ENCODE assay signal across 19 mouse cellular contexts in genomic region chr16:17742810-17743209, GRCm38 (mm10). TPM values are rescaled to one million over a fixed set of nuclear protein-coding genes. Genes with fewer than 3 reads are reported as not detected.
A peak's percentile ranks its signal among the peaks of the same experiment; 100 is the strongest.
DNase-seq lines count a peak whose midpoint lies in the region; ATAC-seq and TF ChIP-seq lines count a peak whose summit lies in the region.
"Had no signal": no experiment of that assay in that cellular context is flagged by ENCODE, and none has a peak within 500 bp of the region (broad histone marks: within the 10 kb centered on the region; RNA-seq: fewer than 3 reads in every experiment).

No protein-coding gene starts in this region.

- intact Hi-C loops in heart, adult 2 months (cut with DNase I) = no loop called here

- H3K27ac ChIP-seq in limb, embryonic 14.5 days (replicated peaks; ENCODE audit: low read depth, low read length) = no peak overlapping the region
- H3K27ac ChIP-seq in limb, embryonic 10.5 days = no peak overlapping the region
- no peak overlapping the region for H3K27ac ChIP-seq in heart, adult 2 months
- H3K27ac ChIP-seq: forebrain, embryonic 12.5 days; heart, embryonic 10.5 days; hindbrain, embryonic 13.5 days; neural tube, embryonic 13.5 days had no signal

- H3K79me2 ChIP-seq in heart, adult 2 months (replicated peaks; ENCODE audit: control insufficient read depth, insufficient read depth, low read length) = no peaks in the 10 kb centered on the region

- H3K27me3 ChIP-seq in limb, embryonic 14.5 days (ENCODE audit: control insufficient read depth, insufficient read depth, low read length) = no peaks in the 10 kb centered on the region
- H3K27me3 ChIP-seq in limb, embryonic 10.5 days (ENCODE audit: low read depth, poor library complexity, severe bottlenecking) = no peaks in the 10 kb centered on the region
- H3K27me3 ChIP-seq in heart, adult 2 months (ENCODE audit: control insufficient read depth, insufficient read depth, low read length) = no peaks in the 10 kb centered on the region
- H3K27me3 ChIP-seq: neural tube, embryonic 13.5 days had no signal

- no peaks in the 10 kb centered on the region for H3K4me1 ChIP-seq in limb, embryonic 14.5 days (ENCODE audit: control insufficient read depth, insufficient read depth, low read length)
- H3K4me1 ChIP-seq in limb, embryonic 10.5 days = no peaks in the 10 kb centered on the region
- no peaks in the 10 kb centered on the region for H3K4me1 ChIP-seq in heart, adult 2 months (ENCODE audit: control insufficient read depth, insufficient read depth, low read length)
- H3K4me1 ChIP-seq: forebrain, embryonic 12.5 days; hindbrain, embryonic 13.5 days; neural tube, embryonic 13.5 days had no signal

- DNase-seq in limb, embryonic 14.5 days (ENCODE audit: low spot score) = peak; percentile 37
- no peak for DNase-seq in limb, embryonic 10.5 days (ENCODE audit: low spot score)
- peak; percentile 45 for DNase-seq in fat pad, adult 2 months (ENCODE audit: extremely low read depth, low read depth, low spot score)
- DNase-seq in kidney, postnatal 10 days = peak; percentile 13
- DNase-seq in lung, postnatal 36 days = peak; percentile 55
- no peak for DNase-seq in heart, adult 2 months
- DNase-seq in testis, postnatal 14 days (ENCODE audit: low spot score) = no peak
- DNase-seq: B cell, adult 2 months; cerebellum, adult 8-10 months; gastrocnemius, postnatal 36 days; layer of hippocampus, adult 9-11 months; liver; liver, postnatal 0 days; right cerebral cortex, postnatal 25 days had no signal

- 80% methylated on average over 1 of the region's 1 CpGs for WGBS in limb, embryonic 14.5 days
- WGBS in limb, embryonic 10.5 days = 88% methylated on average over 1 of the region's 1 CpGs
- WGBS in heart, adult 2 months = 86% methylated on average over 1 of the region's 1 CpGs

- no peaks in the 10 kb centered on the region for H3K9me3 ChIP-seq in limb, embryonic 14.5 days (ENCODE audit: control insufficient read depth, low read length)
- no peaks in the 10 kb centered on the region for H3K9me3 ChIP-seq in limb, embryonic 10.5 days (replicated peaks)
- H3K9me3 ChIP-seq: forebrain, embryonic 12.5 days; heart, embryonic 10.5 days; hindbrain, embryonic 13.5 days had no signal

- no peak overlapping the region for H3K9ac ChIP-seq in limb, embryonic 14.5 days (ENCODE audit: low read depth, low read length, severe bottlenecking)
- no peak overlapping the region for H3K9ac ChIP-seq in heart, adult 2 months (ENCODE audit: low read depth, low read length)
- H3K9ac ChIP-seq: forebrain, embryonic 12.5 days; hindbrain, embryonic 13.5 days; liver, postnatal 0 days; neural tube, embryonic 13.5 days had no signal

- H3K4me3 ChIP-seq in limb, embryonic 14.5 days (replicated peaks; ENCODE audit: low read length) = no peak overlapping the region
- no peak overlapping the region for H3K4me3 ChIP-seq in limb, embryonic 10.5 days
- no peak overlapping the region for H3K4me3 ChIP-seq in heart, adult 2 months
- H3K4me3 ChIP-seq: forebrain, embryonic 12.5 days; heart, embryonic 10.5 days; hindbrain, embryonic 13.5 days; neural tube, embryonic 13.5 days had no signal

- no peaks in the 10 kb centered on the region for H3K36me3 ChIP-seq in limb, embryonic 14.5 days (ENCODE audit: control insufficient read depth, insufficient read depth, low read length)
- no peaks in the 10 kb centered on the region for H3K36me3 ChIP-seq in limb, embryonic 10.5 days
- H3K36me3 ChIP-seq in heart, adult 2 months (ENCODE audit: control insufficient read depth, insufficient read depth, low read length) = no peaks in the 10 kb centered on the region
- H3K36me3 ChIP-seq: forebrain, embryonic 12.5 days; heart, embryonic 10.5 days; hindbrain, embryonic 13.5 days; neural tube, embryonic 13.5 days had no signal

- no peak overlapping the region for H3K4me2 ChIP-seq in limb, embryonic 14.5 days (replicated peaks; ENCODE audit: low read depth, low read length, severe bottlenecking)
- H3K4me2 ChIP-seq: forebrain, embryonic 12.5 days; hindbrain, embryonic 13.5 days; neural tube, embryonic 13.5 days had no signal

- TF ChIP-seq POLR2A in limb, embryonic 14.5 days (IDR thresholded peaks at IDR 0.05; ENCODE audit: borderline replicate concordance, extremely low read depth, insufficient read depth, insufficient read length) = no peak
- no peak for TF ChIP-seq POLR2A in heart, adult 2 months (IDR thresholded peaks at IDR 0.05; ENCODE audit: insufficient read depth, low read depth, low read length)

- TF ChIP-seq EP300 in heart, adult 2 months (IDR thresholded peaks at IDR 0.05; ENCODE audit: insufficient read depth, low read depth, low read length) = no peak

- ATAC-seq in limb, embryonic 14.5 days (ENCODE audit: low FRiP score, low read depth) = no peak
- ATAC-seq in CD4-positive, CD25-positive, alpha-beta regulatory T cell, adult 4 months = no peak
- ATAC-seq: liver, postnatal 0 days had no signal

- no peak for TF ChIP-seq CTCF in heart, adult 2 months (IDR thresholded peaks at IDR 0.05)

RNA-seq across cellular contexts. Expression of gene Med15, which starts 10.1 kb away (rescaled TPM):
- polyA plus RNA-seq in limb, embryonic 14.5 days (2012; rRNA removed) = 84.6 and 121 TPM in 2 replicates
- polyA plus RNA-seq in limb, embryonic 14.5 days (2014; fragmentation: Nextera tagmentation; extraction: Ambion mirVana) = 41.6 and 44.0 TPM in 2 replicates
- polyA plus RNA-seq in limb, embryonic 10.5 days (2016; fragmentation: Nextera tagmentation; extraction: Ambion mirVana) = 53.2 and 55.1 TPM in 2 replicates
- 10 to 100 TPM; 21.5 to 24.9 TPM for total RNA-seq in heart, adult 2 months (2021)
- 37.3 and 44.3 TPM in 2 replicates for polyA plus RNA-seq in heart, adult 2 months (2012; rRNA removed)
- polyA plus RNA-seq in CD4-positive, CD25-positive, alpha-beta regulatory T cell, adult 4 months (2017; shearing (Covaris generic)) = 100 to 1,000 TPM in 1 of 2 experiments, 10 to 100 TPM in 1; 67.1 to 128 TPM

RNA-seq across cellular contexts. Expression of gene Klhl22, which starts 16.6 kb away (rescaled TPM):
- polyA plus RNA-seq in limb, embryonic 14.5 days (2012; rRNA removed) = 124 and 176 TPM in 2 replicates
- 87.2 and 101 TPM in 2 replicates for polyA plus RNA-seq in limb, embryonic 14.5 days (2014; fragmentation: Nextera tagmentation; extraction: Ambion mirVana)
- polyA plus RNA-seq in limb, embryonic 10.5 days (2016; fragmentation: Nextera tagmentation; extraction: Ambion mirVana) = 70.4 and 81.3 TPM in 2 replicates
- total RNA-seq in heart, adult 2 months (2021) = 10 to 100 TPM; 17.3 to 18.6 TPM
- polyA plus RNA-seq in heart, adult 2 months (2012; rRNA removed) = 23.6 and 30.2 TPM in 2 replicates
- polyA plus RNA-seq in CD4-positive, CD25-positive, alpha-beta regulatory T cell, adult 4 months (2017; shearing (Covaris generic)) = 10 to 100 TPM; 15.6 to 30.9 TPM

RNA-seq across cellular contexts. Expression of gene Scarf2, which starts 54.3 kb away (rescaled TPM):
- polyA plus RNA-seq in limb, embryonic 14.5 days (2012; rRNA removed) = 232 and 360 TPM in 2 replicates
- 51.3 and 64.9 TPM in 2 replicates for polyA plus RNA-seq in limb, embryonic 14.5 days (2014; fragmentation: Nextera tagmentation; extraction: Ambion mirVana)
- polyA plus RNA-seq in limb, embryonic 10.5 days (2016; fragmentation: Nextera tagmentation; extraction: Ambion mirVana) = 16.8 and 24.5 TPM in 2 replicates
- total RNA-seq in heart, adult 2 months (2021) = 1 to 10 TPM; 4.1 to 5.2 TPM
- 10.8 and 13.4 TPM in 2 replicates for polyA plus RNA-seq in heart, adult 2 months (2012; rRNA removed)
- polyA plus RNA-seq in CD4-positive, CD25-positive, alpha-beta regulatory T cell, adult 4 months (2017; shearing (Covaris generic)) = not detected

Comparison
In these comparisons a context has a peak if more than half of its experiments do, and no peak if none do; other contexts are left out.
1. DNase-seq: peak in limb, embryonic 14.5 days (single experiment), fat pad, adult 2 months (single experiment), kidney, postnatal 10 days (single experiment) and lung, postnatal 36 days (single experiment); none in limb, embryonic 10.5 days (single experiment), heart, adult 2 months (0 of 2) and testis, postnatal 14 days (single experiment).
2. RNA of gene Scarf2, which starts 54.3 kb away (polyA plus RNA-seq): 51.3 to 360 TPM in limb, embryonic 14.5 days, 16.8 to 24.5 TPM in limb, embryonic 10.5 days and 10.8 to 13.4 TPM in heart, adult 2 months; not detected in CD4-positive, CD25-positive, alpha-beta regulatory T cell, adult 4 months; every median in the first group is over 10 times any median in the second.